Mouse (Mus musculus) Muller cell, postnatal 12 days (primary cell): Measurements from ENCODE around the gene Fam25c.
"Not testable (repeated sequence)": the region's sequence is repeated elsewhere in the genome, so short reads cannot be mapped to it uniquely, and the experiment has no call there.

Source experiments
- DNase-seq: peaks from one replicate; pipeline ENCODE4 v3.0.0-alpha.2; 2015; ENCODE audit errors: inconsistent ontology term

The Fam25c gene

DNA sequence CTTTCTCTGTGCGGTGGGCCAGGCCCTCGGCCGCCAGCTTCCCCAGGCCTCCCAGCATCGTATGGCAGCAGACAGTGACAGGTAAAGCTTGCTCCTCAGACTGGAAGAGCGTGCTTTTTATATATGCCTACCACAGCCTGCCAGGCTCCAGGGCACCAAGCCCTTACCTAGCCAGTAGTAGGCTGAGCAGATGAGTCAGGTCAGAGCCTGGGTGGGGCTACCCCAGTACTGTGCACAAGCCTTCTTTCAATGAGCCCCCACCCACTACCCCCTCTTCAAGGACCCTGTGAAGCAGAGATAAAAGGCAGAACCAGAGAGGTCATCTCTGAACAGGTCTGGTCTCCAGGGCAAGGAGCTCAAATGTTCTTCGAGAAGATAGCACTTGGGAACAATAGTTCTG is at the start of gene Fam25c:
Gene Fam25c (minus strand): TSS at position 133 of the 400 bp plus-strand sequence.
- no peak for DNase-seq

- no peak for DNase-seq
Measured at GRCm38 (mm10) chr14:34403424-34403823, 48.2 kb upstream of the Fam25c start.

GRCm38 (mm10) chr14:34402871-34403270 is 47.6 kb upstream of the Fam25c start:
- no peak for DNase-seq

DNA sequence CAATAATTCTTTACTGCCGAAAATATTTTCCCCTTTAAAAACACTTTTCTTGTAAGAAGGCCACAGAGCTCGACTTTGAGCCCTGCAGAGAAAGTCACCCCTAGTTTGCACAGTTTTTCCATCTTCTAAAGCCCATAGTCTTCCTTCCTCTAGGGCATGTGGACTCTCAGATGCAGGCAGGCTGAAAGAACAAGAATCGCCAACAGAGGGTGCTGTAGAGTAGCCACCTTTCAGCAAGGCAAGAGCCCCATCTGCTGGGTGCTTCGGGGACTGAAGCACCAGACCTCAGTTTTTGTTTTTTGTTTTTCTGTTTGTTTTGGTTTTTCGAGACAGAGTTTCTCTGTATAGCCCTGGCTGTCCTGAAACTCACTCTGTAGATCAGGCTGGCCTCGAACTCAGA is 45.9 kb upstream of the Fam25c start:
- peak; percentile 57 for DNase-seq

DNA sequence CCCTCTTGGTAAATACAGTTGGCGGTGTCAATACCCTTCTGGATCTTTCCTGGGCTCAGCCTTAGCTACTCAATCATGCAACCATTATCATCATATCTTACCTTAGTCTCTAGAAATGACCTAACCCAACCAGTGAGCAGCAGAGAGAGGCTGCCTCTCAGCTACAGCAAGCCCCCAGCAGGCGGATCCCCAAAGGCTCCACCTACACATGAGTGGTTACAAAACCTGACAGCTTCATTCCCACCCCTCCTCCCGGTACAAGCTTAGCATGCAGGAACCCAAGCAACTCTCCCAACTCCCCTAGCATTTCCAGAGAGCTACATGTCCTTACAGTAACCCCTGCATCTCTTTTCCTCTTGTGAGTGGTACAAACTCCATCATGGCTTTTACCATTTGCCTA is 44.8 kb upstream of the Fam25c start:
- DNase-seq, result no peak

- DNase-seq, result no peak
Measured at GRCm38 (mm10) chr14:34399301-34399700, 44.1 kb upstream of the Fam25c start.

DNA sequence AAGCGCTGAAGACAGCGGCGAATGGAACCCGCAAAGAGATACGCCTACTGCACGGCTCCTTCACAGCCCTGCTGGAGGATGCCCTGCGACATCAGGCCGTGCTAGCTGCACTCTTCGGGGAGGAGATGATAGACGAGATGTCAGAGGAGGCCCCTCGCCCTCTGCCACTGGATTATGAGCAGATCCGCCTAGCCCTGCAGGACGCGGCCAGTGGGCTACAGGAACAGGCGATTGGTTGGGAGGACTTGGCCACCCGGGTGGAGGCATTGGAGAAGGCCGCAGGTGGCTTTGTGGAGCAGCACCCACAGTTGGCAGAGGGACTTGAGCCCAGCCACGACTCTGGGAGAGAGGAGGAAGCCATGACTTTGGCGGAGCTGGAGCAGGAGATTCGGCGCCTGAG is 43.7 kb upstream of the Fam25c start:
- DNase-seq, result no peak

- peak; percentile 36 for DNase-seq
Measured at GRCm38 (mm10) chr14:34397871-34398270, 42.6 kb upstream of the Fam25c start.

DNA sequence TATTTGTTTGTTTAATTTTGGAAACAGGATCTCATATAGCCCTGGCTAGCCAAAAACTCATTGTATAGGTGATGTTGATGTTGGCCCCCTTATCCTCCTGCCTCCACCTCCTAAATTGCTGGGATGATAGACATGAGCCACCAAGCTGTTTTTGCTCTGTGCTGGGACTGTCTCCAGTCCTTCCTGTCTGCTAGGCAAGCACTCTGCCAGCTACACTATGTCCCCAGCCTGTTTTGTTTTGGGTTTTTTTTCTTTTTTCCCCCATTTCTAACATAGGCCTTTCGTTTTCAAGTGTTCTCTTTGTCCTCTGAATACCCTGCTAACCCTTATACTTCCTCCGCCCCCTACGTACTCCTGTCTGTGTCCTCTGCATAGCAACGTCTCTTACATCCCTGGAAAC is 38.1 kb upstream of the Fam25c start:
- DNase-seq, result no peak

DNA sequence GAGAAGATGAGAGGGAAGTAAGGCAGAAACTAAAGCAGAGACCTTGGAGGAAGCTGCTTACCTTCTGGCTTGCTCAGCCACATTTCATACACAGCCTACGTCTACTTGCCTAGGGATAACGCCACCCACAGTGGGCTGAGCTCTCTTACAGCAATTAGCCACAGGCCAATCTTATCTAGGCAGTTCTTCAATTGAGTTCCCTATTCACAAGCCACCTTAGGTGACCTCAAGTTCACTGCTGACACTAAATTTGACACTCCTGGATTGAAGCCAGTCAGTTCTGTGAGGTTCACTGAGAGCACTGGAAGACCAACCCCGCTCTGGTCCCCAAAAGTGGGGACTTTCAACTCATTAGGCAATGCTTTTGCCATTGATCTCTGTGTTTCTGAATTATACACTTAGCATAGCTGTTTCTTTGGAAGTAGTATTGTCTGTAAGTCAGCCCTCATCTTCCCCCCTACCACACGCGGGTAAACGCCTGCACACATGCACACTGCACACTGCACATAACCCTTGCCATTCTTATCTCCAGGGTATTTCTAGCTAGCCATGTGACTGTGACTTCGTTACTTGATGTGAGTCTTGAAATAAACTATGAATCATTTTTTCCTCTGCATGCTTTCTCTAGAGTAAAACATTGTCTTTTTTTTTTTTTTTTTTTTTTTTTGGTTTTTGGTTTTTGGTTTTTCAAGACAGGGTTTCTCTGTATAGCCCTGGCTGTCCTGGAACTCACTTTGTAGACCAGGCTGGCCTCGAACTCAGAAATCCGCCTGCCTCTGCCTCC is 27.9 kb upstream of the Fam25c start:
- no peak for DNase-seq

- DNase-seq, result peak; percentile 83
Measured at GRCm38 (mm10) chr14:34378560-34379331, 23.5 kb upstream of the Fam25c start.

DNA sequence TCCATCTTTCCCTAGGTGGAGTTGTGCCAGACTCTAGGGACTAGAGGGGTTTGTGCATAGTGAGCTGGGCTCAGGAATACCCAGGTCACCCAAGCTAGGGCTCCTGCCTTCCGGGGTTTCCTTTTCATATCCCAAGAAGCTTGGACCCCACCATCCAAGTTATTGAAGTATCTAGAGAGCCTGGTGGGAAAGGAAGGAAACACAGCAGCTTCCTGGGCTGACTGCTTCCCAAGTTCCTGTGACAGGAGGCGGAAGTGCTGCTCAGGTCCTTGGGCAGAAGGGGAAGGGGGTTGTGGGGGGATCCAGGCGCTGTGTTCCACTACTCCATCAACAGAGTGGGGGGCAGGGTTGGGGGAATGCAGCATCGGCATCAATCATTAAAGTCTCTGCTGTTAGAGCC is 21.9 kb upstream of the Fam25c start:
- no peak for DNase-seq

- DNase-seq, result no peak
Measured at GRCm38 (mm10) chr14:34375941-34376340, 20.7 kb upstream of the Fam25c start.

GRCm38 (mm10) chr14:34375415-34375904 is 20.2 kb upstream of the Fam25c start, which contains the start of gene Mmrn2:
Gene Mmrn2 (plus strand): TSS chr14:34375465.
- no peak for DNase-seq

GRCm38 (mm10) chr14:34374577-34374976 is 19.3 kb upstream of the Fam25c start, which contains the start of gene Sncg:
Gene Sncg (minus strand): TSS chr14:34374789.
- DNase-seq, result no peak

GRCm38 (mm10) chr14:34373581-34373980 is 18.3 kb upstream of the Fam25c start:
- DNase-seq, result no peak

DNA sequence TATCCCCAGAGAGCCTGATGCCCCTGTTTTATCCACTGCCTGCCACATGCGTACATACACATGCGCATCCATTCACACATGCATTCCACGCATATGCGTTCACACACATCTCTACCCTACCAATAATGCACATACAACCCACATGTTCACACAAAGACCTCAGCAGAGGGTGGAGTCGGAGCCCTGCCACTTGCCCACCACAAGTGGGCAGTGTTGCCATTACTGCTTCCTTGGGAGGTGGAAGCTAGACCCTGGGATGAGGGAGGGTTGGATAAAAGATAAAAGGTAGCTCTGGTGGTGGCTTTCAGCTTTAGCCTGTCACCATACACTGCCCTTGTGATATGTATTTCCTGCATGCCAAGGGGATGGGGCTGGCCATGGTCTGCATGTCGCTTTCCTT is 17.4 kb upstream of the Fam25c start:
- DNase-seq, result no peak

- DNase-seq, result no peak
Measured at GRCm38 (mm10) chr14:34371763-34372162, 16.5 kb upstream of the Fam25c start.

GRCm38 (mm10) chr14:34370921-34371320 is 15.7 kb upstream of the Fam25c start:
- no peak for DNase-seq

DNA sequence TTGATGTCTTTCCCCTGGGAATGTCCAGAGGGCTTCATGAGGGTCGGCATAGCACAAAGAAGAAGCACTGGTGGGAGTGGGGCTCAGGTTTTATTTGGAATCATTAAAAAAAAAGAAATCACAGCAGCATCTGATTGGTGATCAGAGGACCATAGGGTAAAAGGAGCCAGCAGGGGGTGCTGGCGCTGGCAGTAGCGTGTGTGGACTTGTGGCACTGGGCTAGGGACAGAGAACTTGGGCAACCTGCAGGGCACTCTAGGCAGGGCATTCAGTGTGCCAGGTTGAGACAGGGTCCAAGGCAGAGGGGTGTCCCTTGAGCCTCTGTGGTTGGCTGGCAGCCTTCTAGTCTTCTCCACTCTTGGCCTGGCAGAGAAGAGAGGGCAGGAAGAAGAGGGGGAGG is 15.0 kb upstream of the Fam25c start:
- DNase-seq, result no peak

DNA sequence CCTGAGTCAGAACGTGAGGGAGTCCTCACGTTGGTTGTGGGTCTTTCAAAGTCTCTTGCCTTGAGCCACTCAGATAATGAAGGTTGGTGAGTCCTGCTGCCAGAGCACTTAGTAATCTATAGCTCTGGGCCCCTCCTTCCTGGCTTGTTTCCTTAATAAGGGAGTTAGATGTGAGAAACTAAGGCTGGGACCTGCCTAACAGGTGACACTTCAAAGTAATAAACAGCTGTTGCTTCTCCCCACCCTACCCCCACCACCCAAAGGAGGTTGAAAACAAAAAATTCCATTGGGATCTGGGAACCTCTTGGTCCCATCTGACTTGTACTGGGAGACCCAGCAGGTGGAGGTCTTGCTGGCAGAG is 9.9 kb upstream of the Fam25c start:
- no peak for DNase-seq

- not testable (repeated sequence) for DNase-seq
Measured at GRCm38 (mm10) chr14:34364254-34365146, 9.3 kb upstream of the Fam25c start.
